Mouse (Mus musculus) ovary, adult 2 months (tissue): ENCODE results near the gene D930020B18Rik. TPM values are rescaled to one million over a fixed set of nuclear protein-coding genes. Genes with fewer than 3 reads are reported as not detected.

Experiments used
- polyA plus RNA-seq: library from polyadenylated mRNA; depleted of rRNA; stranded (reverse); fragments of >200 nt; gene quantifications from 2 replicates; pipeline ENCODE4 v1.2.3, GENCODE M21; 2012; rRNA removed

D930020B18Rik gene
- polyA plus RNA-seq, result 0.19 and 0.39 TPM in 2 replicates

DNA sequence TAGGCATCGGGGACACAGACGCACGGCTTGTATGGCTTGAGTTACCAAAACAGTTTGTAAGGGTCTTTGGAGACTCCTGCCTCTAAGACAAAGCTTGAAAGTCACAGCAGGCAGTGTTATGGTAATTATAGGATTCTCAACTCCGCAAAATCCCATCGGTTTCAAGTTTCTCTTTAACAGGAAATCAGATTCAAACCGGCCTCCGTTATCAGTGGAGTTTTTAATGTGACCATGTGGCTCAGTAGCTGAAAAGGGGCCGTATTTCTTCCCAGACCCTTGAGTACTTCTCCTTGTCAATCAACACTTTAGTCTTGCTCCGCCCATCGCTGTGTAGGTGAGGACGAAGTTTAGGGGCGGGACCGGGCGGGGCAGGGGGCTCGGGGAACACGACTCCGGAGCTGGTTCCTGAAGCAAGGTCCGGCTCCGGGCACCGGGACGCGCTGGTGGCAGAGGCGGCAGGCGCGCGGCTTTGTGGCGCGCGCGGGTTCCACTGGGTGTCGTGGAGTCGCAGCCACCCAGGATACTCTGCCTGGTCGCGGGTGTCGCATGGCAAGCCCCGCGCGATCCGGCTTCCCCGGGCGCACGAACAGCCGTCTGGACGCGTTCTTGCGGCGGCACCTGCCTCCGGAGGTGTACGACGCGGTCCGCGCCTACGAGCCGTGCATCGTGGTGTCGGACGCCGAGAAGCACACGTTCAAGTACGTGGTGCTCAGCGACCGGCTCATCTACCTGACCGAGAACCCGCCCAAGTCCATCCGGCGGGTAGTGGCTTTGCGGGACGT lies at the start of gene D930020B18Rik:
Gene D930020B18Rik, plus strand, starts transcription at position 317 of the 782 bp plus-strand sequence.

DNA sequence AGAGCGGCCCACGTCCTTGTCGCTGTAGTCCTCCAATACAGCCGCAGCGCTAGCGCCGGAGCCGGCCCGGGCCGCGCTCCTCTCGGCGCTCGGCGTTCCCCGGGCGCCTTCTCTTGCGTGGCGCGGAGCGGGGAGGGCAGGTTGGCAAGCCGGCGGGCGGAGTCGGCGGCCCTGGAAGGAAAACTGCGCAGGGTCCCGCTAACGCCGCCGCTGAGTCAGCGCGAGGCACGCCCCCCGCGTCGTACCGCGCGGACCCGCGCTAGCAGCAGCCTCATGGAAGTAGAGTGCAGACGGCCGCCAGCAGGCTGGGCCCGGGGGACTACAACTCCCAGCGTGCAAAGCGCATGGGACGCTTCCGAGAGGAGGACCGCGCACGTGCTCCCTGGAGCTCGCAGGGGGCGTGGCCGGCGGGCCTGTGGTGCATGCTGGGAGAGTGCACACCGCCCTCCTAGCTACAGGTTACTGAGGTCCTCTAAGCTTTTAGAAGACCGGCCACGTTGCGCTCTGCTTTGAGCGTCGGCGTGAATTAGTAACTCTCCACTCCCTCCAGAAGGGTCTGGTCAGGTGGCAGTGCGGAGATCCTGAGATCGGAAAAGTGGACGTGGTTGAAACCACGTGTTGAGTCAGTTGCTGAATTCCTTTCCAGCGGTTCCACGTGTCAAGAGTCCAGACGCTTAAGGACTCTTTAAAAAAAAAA lies 15.1 kb upstream of the D930020B18Rik start, which contains the start of gene Xpot:
Gene Xpot, minus strand, starts transcription at position 147 of the 697 bp plus-strand sequence.

DNA sequence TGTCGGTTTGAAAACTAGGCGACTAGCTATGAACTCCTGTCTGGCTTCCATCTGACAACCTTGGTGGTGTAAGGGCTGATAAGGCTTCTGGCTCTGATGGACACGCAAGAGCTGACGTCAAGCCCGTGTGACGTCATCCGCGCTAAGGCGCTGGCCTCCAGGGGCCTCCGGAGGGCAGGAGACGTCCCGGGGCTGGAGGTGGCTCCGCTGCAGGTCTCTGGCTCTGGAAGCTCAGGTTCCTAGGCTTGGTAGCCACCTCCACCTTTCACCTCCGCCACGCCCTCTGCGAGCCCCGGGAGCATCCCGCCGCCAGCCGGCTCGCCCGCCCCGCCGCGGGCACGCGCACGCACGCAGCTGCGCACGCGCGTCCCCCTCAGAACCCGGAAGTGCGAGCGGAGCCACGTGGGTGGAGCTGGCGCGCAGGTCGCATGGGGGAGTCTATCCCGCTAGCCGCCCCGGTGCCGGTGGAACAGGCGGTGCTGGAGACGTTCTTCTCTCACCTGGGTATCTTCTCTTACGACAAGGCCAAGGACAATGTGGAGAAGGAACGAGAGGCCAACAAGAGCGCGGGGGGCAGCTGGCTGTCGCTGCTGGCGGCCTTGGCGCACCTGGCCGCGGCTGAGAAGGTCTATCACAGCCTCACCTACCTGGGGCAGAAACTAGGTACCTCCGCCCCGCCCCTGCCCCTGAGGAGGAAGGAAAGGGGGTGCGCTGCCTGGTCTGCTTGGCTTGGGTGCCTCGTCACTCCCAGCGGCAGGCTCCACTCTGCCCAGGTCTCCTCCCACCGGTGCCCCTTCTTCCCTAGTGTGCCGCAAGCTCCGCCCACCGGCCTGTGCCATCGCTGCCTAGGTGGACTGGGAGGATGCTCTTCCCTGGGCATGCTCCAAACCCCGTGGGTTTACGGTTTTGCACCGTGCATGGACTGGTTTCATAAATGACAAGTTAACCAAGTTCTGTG lies 98.4 kb downstream of the D930020B18Rik start, which contains the start of gene BC048403:
Gene BC048403, plus strand, starts transcription at position 390 of the 958 bp plus-strand sequence.

Other genes with a start within 250 kb of the D930020B18Rik start
- gene Rassf3, start 165.2 kb upstream of the D930020B18Rik start, polyA plus RNA-seq, result 28.0 and 33.2 TPM in 2 replicates
- gene Tbk1, start 54.8 kb upstream of the D930020B18Rik start, polyA plus RNA-seq, result 5.7 and 7.2 TPM in 2 replicates
- 111 and 112 TPM in 2 replicates for gene Xpot, start 15.3 kb upstream of the D930020B18Rik start, polyA plus RNA-seq
- gene BC048403, start 98.3 kb downstream of the D930020B18Rik start, polyA plus RNA-seq, result 6.6 and 7.1 TPM in 2 replicates